Mouse (Mus musculus) heart, adult 2 months (tissue): Measurements from ENCODE around the gene Lyrm9. TPM values are rescaled to one million over a fixed set of nuclear protein-coding genes. Genes with fewer than 3 reads are reported as not detected.

Experiments used
- DNase-seq, 2 experiments: peaks; one replicate each; pipeline ENCODE4 v3.0.0; 2021
- H3K27ac ChIP-seq: fragments of 200-600 bp; 2 replicates; pipeline ENCODE4 v1.8.1; 2022
- H3K27me3 ChIP-seq: fragments of 200-500 bp; 2 replicates; pipeline ENCODE4 v1.6.1; 2012; ENCODE audit warnings: mild to moderate bottlenecking, low read length, inconsistent platforms, mixed read lengths; ENCODE audit not compliant: control insufficient read depth, insufficient read depth
- H3K36me3 ChIP-seq: fragments of 200-500 bp; 2 replicates; pipeline ENCODE4 v1.6.1; 2012; ENCODE audit warnings: low read length, inconsistent platforms; ENCODE audit not compliant: control insufficient read depth, insufficient read depth
- H3K4me1 ChIP-seq: fragments of 200-500 bp; 2 replicates; pipeline ENCODE4 v1.6.1; 2011; ENCODE audit warnings: low read length; ENCODE audit not compliant: control insufficient read depth, insufficient read depth
- H3K4me3 ChIP-seq: fragments of 200-600 bp; 2 replicates; pipeline ENCODE4 v1.8.1; 2022
- H3K79me2 ChIP-seq: fragments of 200-500 bp; replicated peaks from 2 replicates; pipeline ENCODE4 v1.6.1; 2012; ENCODE audit warnings: mild to moderate bottlenecking, inconsistent platforms, low read length, moderate library complexity, mixed read lengths; ENCODE audit not compliant: control insufficient read depth, insufficient read depth
- H3K9ac ChIP-seq: fragments of 200-500 bp; 2 replicates; pipeline ENCODE4 v1.6.1; 2012; ENCODE audit warnings: low read depth, mild to moderate bottlenecking, control low read depth, inconsistent platforms, low read length, mixed read lengths
- CTCF ChIP-seq: fragments of 200-600 bp; IDR thresholded peaks from 2 replicates; pipeline ENCODE4 v1.8.1; 2022; ENCODE audit warnings: antibody characterized with exemption, mild to moderate bottlenecking, moderate library complexity
- EP300 ChIP-seq: fragments of 200-500 bp; IDR thresholded peaks from 2 replicates; pipeline ENCODE4 v1.6.1; 2011; ENCODE audit warnings: low read depth, low read length, control low read depth; ENCODE audit not compliant: insufficient read depth
- POLR2A ChIP-seq: fragments of 200-500 bp; IDR thresholded peaks from 2 replicates; pipeline ENCODE4 v1.6.1; 2011; ENCODE audit warnings: mild to moderate bottlenecking, low read depth, low read length, control low read depth; ENCODE audit not compliant: insufficient read depth
- WGBS: fragments of 180-500 bp; shearing (Covaris S2); methylation state at CpG from one replicate; pipeline ENCODE4 v1.1.7; 2018; 5-methylcytosine and 5-hydroxymethylcytosine counted together
- intact Hi-C: fragments of 180-260 bp; cut with DNase I; formaldehyde crosslinking; loops from one replicate; pipeline ENCODE4 v1.15.1; 2025
- polyA plus RNA-seq: library from polyadenylated mRNA; depleted of rRNA; stranded (reverse); fragments of >200 nt; gene quantifications from 2 replicates; pipeline ENCODE4 v1.2.3, GENCODE M21; 2012
- total RNA-seq, 2 experiments: library from RNA; stranded (reverse); gene quantifications; 2 replicates each; pipeline ENCODE4 v1.2.3; 2021

Gene Lyrm9
- total and polyA plus RNA-seq, 3 experiments, result 35.4 to 45.3 (median 37.1) TPM

GRCm38 (mm10) chr11:78837989-78838388 is 11.6 kb downstream of the Lyrm9 start:
- no peak overlapping the region for H3K4me3 ChIP-seq
- no peaks in the 10 kb centered on the region for H3K36me3 ChIP-seq
- no peaks in the 10 kb centered on the region for H3K27me3 ChIP-seq
- peak; percentile 32 to 76 for DNase-seq
- intact Hi-C loops, result loop anchor here (5.0 kb wide), 1 partner anchor 119 kb away; no protein-coding TSS in a partner anchor
- no peak overlapping the region for H3K27ac ChIP-seq
- whole genome bisulfite sequencing, result 16% methylated on average over 11 of the region's 11 CpGs
- TF ChIP-seq EP300 (0 out of 2 replicates have a peak, but pooled peaks have one; percentile 29), POLR2A (no peak), CTCF (peak; percentile 85)
- peaks cover 3% of the 10 kb centered on the region for H3K4me1 ChIP-seq
- no peak overlapping the region for H3K9ac ChIP-seq
- no peaks in the 10 kb centered on the region for H3K79me2 ChIP-seq

GRCm38 (mm10) chr11:78839491-78839890 is 13.1 kb downstream of the Lyrm9 start:
- no peaks in the 10 kb centered on the region for H3K36me3 ChIP-seq
- no peak for DNase-seq
- H3K4me3 ChIP-seq, result no peak overlapping the region
- no peak overlapping the region for H3K9ac ChIP-seq
- no peaks in the 10 kb centered on the region for H3K79me2 ChIP-seq
- no peaks in the 10 kb centered on the region for H3K27me3 ChIP-seq
- intact Hi-C loops, result loop anchor here (5.0 kb wide), 1 partner anchor 118 kb away; no protein-coding TSS in a partner anchor
- WGBS, result 81% methylated on average over 14 of the region's 14 CpGs
- no peaks in the 10 kb centered on the region for H3K4me1 ChIP-seq
- no peak overlapping the region for H3K27ac ChIP-seq
- no peak for TF ChIP-seq EP300
- TF ChIP-seq POLR2A, result no peak
- TF ChIP-seq CTCF, result no peak

GRCm38 (mm10) chr11:78840141-78840540 is 13.8 kb downstream of the Lyrm9 start:
- Histone ChIP-seq H3K36me3 (no peaks in the 10 kb centered on the region), H3K4me3 (no peak overlapping the region), H3K27me3 (no peaks in the 10 kb centered on the region), H3K79me2 (no peaks in the 10 kb centered on the region), H3K27ac (no peak overlapping the region), H3K9ac (no peak overlapping the region), H3K4me1 (no peaks in the 10 kb centered on the region)
- WGBS, result 83% methylated on average over 5 of the region's 5 CpGs
- TF ChIP-seq POLR2A (no peak), EP300 (no peak), CTCF (no peak)
- intact Hi-C loops, result no loop called here
- DNase-seq, result no peak

GRCm38 (mm10) chr11:78841987-78842386 is 15.6 kb downstream of the Lyrm9 start:
- Histone ChIP-seq H3K4me3 (no peak overlapping the region), H3K79me2 (no peaks in the 10 kb centered on the region), H3K27ac (no peak overlapping the region), H3K9ac (no peak overlapping the region), H3K27me3 (no peaks in the 10 kb centered on the region), H3K36me3 (no peaks in the 10 kb centered on the region), H3K4me1 (no peaks in the 10 kb centered on the region)
- WGBS, result 93% methylated on average over 8 of the region's 8 CpGs
- TF ChIP-seq POLR2A (no peak), EP300 (no peak), CTCF (no peak)
- DNase-seq, result no peak
- intact Hi-C loops, result no loop called here

GRCm38 (mm10) chr11:78846620-78847019 is 20.2 kb downstream of the Lyrm9 start:
- intact Hi-C loops, result no loop called here
- WGBS, result 86% methylated on average over 4 of the region's 4 CpGs
- Histone ChIP-seq H3K36me3 (no peaks in the 10 kb centered on the region), H3K9ac (no peak overlapping the region), H3K4me3 (no peak overlapping the region), H3K79me2 (no peaks in the 10 kb centered on the region), H3K4me1 (no peaks in the 10 kb centered on the region), H3K27me3 (no peaks in the 10 kb centered on the region), H3K27ac (no peak overlapping the region)
- no peak for TF ChIP-seq POLR2A
- no peak for TF ChIP-seq EP300
- no peak for TF ChIP-seq CTCF
- DNase-seq, result no peak

- H3K27me3 ChIP-seq, result no peaks in the 10 kb centered on the region
- H3K9ac ChIP-seq, result no peak overlapping the region
- TF ChIP-seq EP300 (no peak), POLR2A (no peak), CTCF (no peak)
- no peaks in the 10 kb centered on the region for H3K36me3 ChIP-seq
- 50% methylated on average over 7 of the region's 7 CpGs for WGBS
- no peak overlapping the region for H3K27ac ChIP-seq
- DNase-seq, result no peak
- intact Hi-C loops, result no loop called here
- no peaks in the 10 kb centered on the region for H3K4me1 ChIP-seq
- H3K4me3 ChIP-seq, result no peak overlapping the region
- H3K79me2 ChIP-seq, result no peaks in the 10 kb centered on the region
These were observed 21.8 kb downstream of the Lyrm9 start for GRCm38 (mm10) chr11:78847884-78848848.
